Mouse (Mus musculus) small intestine, adult 2 months (tissue): ENCODE measurements around the gene Abcg2.

Source experiments
- CTCF ChIP-seq: fragments of 200-500 bp; IDR thresholded peaks from 2 replicates; pipeline ENCODE4 v1.5.1; 2012; ENCODE audit warnings: low read depth, mild to moderate bottlenecking, control low read depth, inconsistent platforms, low read length, moderate library complexity, mixed read lengths; ENCODE audit not compliant: insufficient replicate concordance, insufficient read length; ENCODE audit errors: extremely low read depth
- POLR2A ChIP-seq: fragments of 200-500 bp; IDR thresholded peaks from 2 replicates; pipeline ENCODE4 v1.6.1; 2012; ENCODE audit warnings: low read depth, mild to moderate bottlenecking, control low read depth, inconsistent platforms, low read length, moderate library complexity

GRCm38 (mm10) chr6:58632419-58632818, 48.1 kb downstream of the Abcg2 start:
- no peak for TF ChIP-seq CTCF
- TF ChIP-seq POLR2A = no peak
